Mouse (Mus musculus) macrophage (primary cell): ENCODE measurements around the gene Sept9. TPM values are rescaled to one million over a fixed set of nuclear protein-coding genes. Genes with fewer than 3 reads are reported as not detected.
A peak's percentile ranks its signal among the peaks of the same experiment; 100 is the strongest.

Experiments used
- H3K27ac ChIP-seq: fragments of 350-480 bp; formaldehyde crosslinking; 2 replicates; pipeline ENCODE4 v1.9.0; 2021
- H3K36me3 ChIP-seq: fragments of 350-480 bp; formaldehyde crosslinking; 2 replicates; pipeline ENCODE4 v1.9.0; 2021; ENCODE audit errors: inconsistent target
- H3K4me3 ChIP-seq: fragments of 350-480 bp; formaldehyde crosslinking; 2 replicates; pipeline ENCODE4 v1.9.0; 2021; ENCODE audit errors: inconsistent target
- H3K79me2 ChIP-seq: fragments of 350-480 bp; formaldehyde crosslinking; 2 replicates; pipeline ENCODE4 v1.9.0; 2021; ENCODE audit errors: inconsistent target
- WGBS: methylation state at CpG from one replicate; pipeline ENCODE4 v1.1.7; 2026; ENCODE audit warnings: inconsistent platforms; ENCODE audit not compliant: missing documents; 5-methylcytosine and 5-hydroxymethylcytosine counted together
- polyA plus RNA-seq: library from polyadenylated mRNA; stranded (reverse); fragments of 250-400 nt; gene quantifications from 3 replicates; pipeline ENCODE4 v1.2.4, GENCODE M21; 2018; ENCODE audit warnings: inconsistent platforms

The Sept9 gene
- polyA plus RNA-seq, 1 experiment from 2014 or later: 173 TPM

DNA sequence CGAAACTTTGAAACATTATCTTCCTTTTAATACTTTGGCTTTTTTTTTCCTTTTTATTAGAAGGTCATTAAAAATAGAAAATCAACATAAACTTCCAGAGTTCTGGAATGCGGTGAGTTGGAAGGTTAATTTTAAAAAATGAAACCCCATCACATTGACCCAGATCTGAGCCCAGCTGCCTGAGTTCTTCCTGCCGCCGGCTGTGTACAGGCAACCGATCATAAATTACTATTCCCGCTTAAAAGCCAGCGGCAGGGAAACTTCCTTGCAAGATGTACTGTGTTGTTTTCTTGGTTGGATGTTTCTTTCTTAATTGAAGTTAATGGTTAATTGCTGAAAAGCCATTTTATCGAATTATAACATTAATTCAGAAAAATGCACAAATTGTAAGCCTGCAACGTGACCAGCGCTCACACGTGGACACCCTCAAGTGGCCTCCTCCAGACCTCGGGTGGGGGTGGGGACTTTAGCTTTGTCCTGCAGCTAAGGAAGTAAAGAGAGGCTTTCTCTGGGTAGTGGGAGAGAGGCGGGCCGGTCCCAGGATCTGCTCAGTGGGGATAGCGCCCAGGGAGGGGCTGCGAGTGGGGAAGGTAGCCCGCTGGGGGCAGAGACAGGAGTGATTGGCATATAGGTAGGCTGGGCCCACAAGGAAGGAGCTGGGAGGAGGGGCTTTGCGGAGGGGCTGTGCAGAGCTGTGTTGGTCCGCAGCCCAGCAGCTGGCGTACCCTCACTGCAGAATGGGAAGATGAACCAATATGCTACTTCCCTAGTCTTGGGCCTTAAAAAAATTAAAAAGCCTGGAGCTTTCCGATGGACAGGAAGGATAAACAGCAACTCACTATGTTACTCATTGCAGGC lies 14.2 kb upstream of the Sept9 start:
- no peaks in the 10 kb centered on the region for H3K79me2 ChIP-seq
- H3K4me3 ChIP-seq: no peak overlapping the region
- no peak overlapping the region for H3K27ac ChIP-seq
- no peaks in the 10 kb centered on the region for H3K36me3 ChIP-seq
- 55% methylated on average over 21 of the region's 21 CpGs for WGBS

- WGBS: 91% methylated on average over 5 of the region's 5 CpGs
- Histone ChIP-seq H3K79me2 (no peaks in the 10 kb centered on the region), H3K36me3 (no peaks in the 10 kb centered on the region), H3K27ac (no peak overlapping the region), H3K4me3 (no peak overlapping the region)
These were observed 7.9 kb upstream of the Sept9 start for GRCm38 (mm10) chr11:117191524-117191923.

DNA sequence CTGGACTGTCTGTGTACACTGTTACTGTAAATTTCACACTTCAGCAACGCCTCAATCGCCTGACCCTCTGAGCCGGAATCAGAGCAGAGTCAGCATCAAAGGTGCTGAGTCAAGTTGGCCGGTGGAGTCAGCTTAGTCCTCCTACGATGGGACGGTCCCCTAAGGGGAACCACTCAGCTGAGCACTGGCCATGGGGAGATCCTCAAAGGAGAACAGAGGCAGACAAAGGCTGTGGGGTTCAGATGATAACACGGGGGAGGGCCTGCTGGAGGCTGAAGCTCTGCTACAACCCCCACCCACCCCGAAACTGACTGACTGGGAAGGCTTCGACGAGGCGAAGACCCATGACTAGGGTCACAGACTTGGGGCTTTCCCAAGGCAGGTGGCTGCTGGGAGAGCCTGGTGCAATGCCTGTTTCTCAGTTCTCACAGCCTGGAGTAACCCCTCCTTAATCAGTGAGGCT lies 5.0 kb upstream of the Sept9 start:
- WGBS: 33% methylated on average over 11 of the region's 11 CpGs
- Histone ChIP-seq H3K27ac (peak overlapping the region; percentile 59), H3K79me2 (no peaks in the 10 kb centered on the region)

GRCm38 (mm10) chr11:117195616-117196015 lies 3.8 kb upstream of the Sept9 start:
- H3K4me3 ChIP-seq: no peak overlapping the region
- no peaks in the 10 kb centered on the region for H3K79me2 ChIP-seq
- H3K36me3 ChIP-seq: no peaks in the 10 kb centered on the region
- peak overlapping the region; percentile 59 for H3K27ac ChIP-seq
- 96% methylated on average over 6 of the region's 6 CpGs for WGBS

More for the DNA sequence above, 5.0 kb upstream of the Sept9 start:
- Histone ChIP-seq H3K36me3 (no peaks in the 10 kb centered on the region), H3K4me3 (no peak overlapping the region)

- peak overlapping the region; percentile 54 for H3K27ac ChIP-seq
- no peaks in the 10 kb centered on the region for H3K36me3 ChIP-seq
- H3K79me2 ChIP-seq: no peaks in the 10 kb centered on the region
- 16% methylated on average over 7 of the region's 7 CpGs for WGBS
- no peak overlapping the region for H3K4me3 ChIP-seq
These were observed 2.8 kb upstream of the Sept9 start for GRCm38 (mm10) chr11:117196681-117197080.

DNA sequence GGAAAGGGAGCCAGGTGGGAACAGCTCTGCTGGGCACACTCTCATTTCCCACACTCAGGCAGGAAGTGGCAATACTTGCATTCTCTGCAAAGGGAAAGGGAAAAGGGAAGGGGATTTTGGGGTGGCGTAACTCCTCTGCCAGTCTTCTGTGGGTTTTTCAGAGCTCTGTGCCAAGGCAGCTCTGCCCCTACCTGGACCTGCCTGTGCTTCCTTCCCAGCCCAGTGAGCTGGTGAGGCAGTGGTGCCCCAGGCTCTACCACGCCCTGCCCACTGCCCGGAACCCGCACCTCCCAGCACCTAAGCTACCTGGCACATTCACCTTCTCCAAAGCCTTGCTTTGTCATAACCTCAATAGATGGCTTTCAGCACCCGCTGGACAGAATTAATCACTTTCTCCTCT lies 1.3 kb upstream of the Sept9 start:
- Histone ChIP-seq H3K36me3 (no peaks in the 10 kb centered on the region), H3K79me2 (no peaks in the 10 kb centered on the region), H3K27ac (peak overlapping the region; percentile 2; the same call in 1 of the 2 replicates), H3K4me3 (no peak overlapping the region)
- WGBS: 21% methylated on average over 4 of the region's 5 CpGs

DNA sequence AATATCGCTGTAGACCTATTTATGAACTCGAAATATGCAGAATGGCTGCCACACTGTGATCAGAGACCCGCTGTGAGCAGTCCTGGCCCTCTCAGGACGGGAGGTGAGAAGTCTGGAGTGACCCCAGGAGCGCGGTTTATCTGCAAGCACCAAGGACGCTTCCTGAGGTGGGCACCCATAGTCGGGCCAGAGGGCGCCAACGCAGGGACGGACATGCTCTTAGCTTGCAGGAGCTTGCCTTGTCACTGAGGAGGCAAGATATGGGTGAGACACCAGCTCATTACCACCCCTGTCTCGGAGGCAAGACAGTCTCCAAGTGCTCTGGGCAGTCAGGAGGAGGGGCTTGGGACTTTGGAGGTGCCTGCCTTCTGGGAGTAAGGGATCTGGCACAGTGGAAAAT lies 2.4 kb downstream of the Sept9 start:
- 91% methylated on average over 12 of the region's 12 CpGs for WGBS
- no peaks in the 10 kb centered on the region for H3K36me3 ChIP-seq
- no peak overlapping the region for H3K27ac ChIP-seq
- no peak overlapping the region for H3K4me3 ChIP-seq
- H3K79me2 ChIP-seq: no peaks in the 10 kb centered on the region

DNA sequence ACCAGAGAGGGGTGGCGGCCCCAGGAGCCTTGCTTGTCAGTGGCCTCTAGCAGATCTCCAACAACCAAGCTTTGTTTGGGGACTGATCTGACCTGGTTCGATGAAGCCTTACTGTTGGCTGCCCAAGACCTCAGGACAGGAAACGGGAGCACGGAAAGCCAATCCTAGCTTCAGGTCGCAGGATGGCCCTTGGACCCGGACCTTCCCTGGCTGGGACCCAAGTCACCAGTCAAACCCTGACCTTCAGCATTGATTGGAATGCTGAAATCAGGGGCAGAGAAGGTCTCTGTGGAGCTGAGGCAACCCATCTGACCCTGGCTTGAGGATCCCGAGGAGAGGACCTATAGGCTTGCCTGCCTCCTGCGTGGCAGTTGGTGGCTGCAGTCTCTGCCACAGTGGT lies 5.1 kb downstream of the Sept9 start:
- Histone ChIP-seq H3K79me2 (no peaks in the 10 kb centered on the region), H3K4me3 (no peak overlapping the region), H3K27ac (no peak overlapping the region), H3K36me3 (no peaks in the 10 kb centered on the region)
- 96% methylated on average over 8 of the region's 8 CpGs for WGBS

DNA sequence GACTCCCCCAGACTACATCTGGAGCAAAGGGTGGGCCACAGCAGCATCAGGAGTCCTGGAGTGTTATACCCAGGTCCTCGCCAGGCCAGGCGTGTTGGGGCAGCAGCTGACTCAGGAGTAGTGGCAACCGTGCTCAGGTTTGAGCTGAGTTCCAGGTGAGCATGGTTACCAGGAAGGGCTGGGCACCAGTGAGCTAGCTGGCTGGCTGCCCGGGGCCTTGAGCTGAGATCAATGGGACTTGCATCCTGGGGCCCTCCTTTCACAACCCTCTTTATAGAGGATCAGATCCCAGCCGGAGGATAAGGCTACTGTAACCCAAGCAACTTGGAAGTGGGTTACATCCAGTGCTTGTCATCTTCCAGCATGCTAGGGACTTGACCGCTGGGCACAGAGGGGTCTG lies 5.6 kb downstream of the Sept9 start:
- WGBS: 97% methylated on average over 6 of the region's 6 CpGs
- H3K79me2 ChIP-seq: no peaks in the 10 kb centered on the region
- no peak overlapping the region for H3K27ac ChIP-seq
- no peak overlapping the region for H3K4me3 ChIP-seq
- H3K36me3 ChIP-seq: no peaks in the 10 kb centered on the region

GRCm38 (mm10) chr11:117205447-117205846 lies 6.0 kb downstream of the Sept9 start:
- no peak overlapping the region for H3K4me3 ChIP-seq
- WGBS: 88% methylated on average over 9 of the region's 9 CpGs
- no peak overlapping the region for H3K27ac ChIP-seq
- H3K79me2 ChIP-seq: no peaks in the 10 kb centered on the region
- H3K36me3 ChIP-seq: no peaks in the 10 kb centered on the region

GRCm38 (mm10) chr11:117207436-117207835 lies 8.0 kb downstream of the Sept9 start:
- Histone ChIP-seq H3K36me3 (no peaks in the 10 kb centered on the region), H3K27ac (no peak overlapping the region), H3K4me3 (no peak overlapping the region), H3K79me2 (no peaks in the 10 kb centered on the region)
- 98% methylated on average over 3 of the region's 5 CpGs for WGBS

GRCm38 (mm10) chr11:117208151-117208673 lies 8.8 kb downstream of the Sept9 start:
- H3K36me3 ChIP-seq: no peaks in the 10 kb centered on the region
- no peak overlapping the region for H3K4me3 ChIP-seq
- WGBS: 96% methylated on average over 7 of the region's 8 CpGs

GRCm38 (mm10) chr11:117216713-117217112 lies 17.3 kb downstream of the Sept9 start:
- no peaks in the 10 kb centered on the region for H3K36me3 ChIP-seq
- H3K79me2 ChIP-seq: no peaks in the 10 kb centered on the region
- no peak overlapping the region for H3K4me3 ChIP-seq
- 79% methylated on average over 2 of the region's 2 CpGs for WGBS
- H3K27ac ChIP-seq: no peak overlapping the region

More at GRCm38 (mm10) chr11:117208151-117208673, 8.8 kb downstream of the Sept9 start:
- H3K79me2 ChIP-seq: no peaks in the 10 kb centered on the region
- no peak overlapping the region for H3K27ac ChIP-seq

DNA sequence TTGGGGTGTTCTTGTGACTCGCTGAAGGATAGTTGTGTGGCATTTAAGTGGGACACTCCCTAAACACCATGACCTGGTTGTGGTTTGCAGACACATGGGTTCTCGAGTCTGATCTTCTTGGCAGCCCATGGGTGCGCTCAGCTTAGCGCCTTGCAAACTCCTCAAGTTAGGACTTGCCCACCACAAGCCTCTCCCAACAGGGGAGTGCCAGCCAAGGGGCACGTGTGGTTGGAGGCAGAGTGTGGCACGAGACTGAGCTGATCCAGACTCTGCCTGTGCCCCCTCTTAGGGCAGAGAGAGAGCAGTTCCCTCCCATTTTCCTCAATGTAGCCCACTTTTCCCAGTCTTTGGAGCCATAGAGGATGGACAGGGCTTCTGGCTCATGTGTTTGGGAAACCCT lies 18.6 kb downstream of the Sept9 start:
- WGBS: 83% methylated on average over 5 of the region's 6 CpGs
- Histone ChIP-seq H3K27ac (no peak overlapping the region), H3K36me3 (no peaks in the 10 kb centered on the region), H3K79me2 (no peaks in the 10 kb centered on the region), H3K4me3 (no peak overlapping the region)

- Histone ChIP-seq H3K79me2 (no peaks in the 10 kb centered on the region), H3K36me3 (no peaks in the 10 kb centered on the region), H3K27ac (no peak overlapping the region), H3K4me3 (no peak overlapping the region)
- WGBS: 93% methylated on average over 6 of the region's 6 CpGs
These were observed 19.0 kb downstream of the Sept9 start for GRCm38 (mm10) chr11:117218498-117218897.
